Mouse (Mus musculus) cortical plate, adult 2 months (tissue): ENCODE data around the gene Spata31d1c. TPM values are rescaled to one million over a fixed set of nuclear protein-coding genes. Genes with fewer than 3 reads are reported as not detected.

Experiments
- H3K27ac ChIP-seq: fragments of 200-500 bp; 2 replicates; pipeline ENCODE4 v1.5.1; 2012; ENCODE audit warnings: low read length, control low read depth, inconsistent platforms; ENCODE audit not compliant: insufficient read depth
- H3K4me1 ChIP-seq: fragments of 200-500 bp; 2 replicates; pipeline ENCODE4 v1.6.1; 2011; ENCODE audit warnings: low read length; ENCODE audit not compliant: control insufficient read depth, insufficient read depth
- H3K4me3 ChIP-seq: fragments of 200-500 bp; 2 replicates; pipeline ENCODE4 v1.5.1; 2011; ENCODE audit warnings: mild to moderate bottlenecking, low read length, control low read depth; ENCODE audit not compliant: insufficient read depth
- CTCF ChIP-seq: fragments of 200-500 bp; IDR thresholded peaks from 2 replicates; pipeline ENCODE4 v1.5.1; 2011; ENCODE audit warnings: mild to moderate bottlenecking, control low read depth, low read length; ENCODE audit not compliant: insufficient read depth; ENCODE audit errors: extremely low read depth
- POLR2A ChIP-seq: fragments of 200-500 bp; IDR thresholded peaks from 2 replicates; pipeline ENCODE4 v1.6.1; 2011; ENCODE audit warnings: mild to moderate bottlenecking, low read length, control low read depth; ENCODE audit not compliant: insufficient read depth; ENCODE audit errors: extremely low read depth
- polyA plus RNA-seq: library from polyadenylated mRNA; depleted of rRNA; stranded (reverse); fragments of >200 nt; gene quantifications from 2 replicates; pipeline ENCODE4 v1.2.3, GENCODE M21; 2012; rRNA removed

The Spata31d1c gene
- not detected in 2 replicates for polyA plus RNA-seq

DNA sequence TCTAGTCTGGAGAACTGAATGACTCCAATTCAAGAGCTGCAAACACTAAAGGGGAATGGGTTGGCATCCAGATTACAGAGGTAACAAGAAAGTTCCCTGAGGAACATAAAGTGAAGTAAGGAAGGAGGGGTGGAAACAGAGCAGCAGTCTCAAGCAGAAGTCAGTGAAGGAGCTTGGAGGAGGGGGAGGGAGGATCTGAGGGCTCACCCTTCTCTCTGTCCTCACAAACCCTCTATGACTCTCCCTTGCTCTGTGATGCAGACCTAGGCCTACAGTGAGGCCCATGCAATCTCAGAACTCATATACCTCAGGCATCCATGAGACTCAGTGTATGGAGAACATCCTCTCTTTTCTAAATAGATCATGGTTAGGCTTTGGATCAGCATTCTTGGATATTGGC lies at the start of gene Spata31d1c:
Gene Spata31d1c, plus strand, starts transcription at position 301 of the 400 bp plus-strand sequence.
- Histone ChIP-seq H3K27ac (no peak within 1 kb of the TSS), H3K4me1 (no peaks in the 10 kb centered on the region), H3K4me3 (no peak within 1 kb of the TSS)
- no peak for TF ChIP-seq POLR2A

DNA sequence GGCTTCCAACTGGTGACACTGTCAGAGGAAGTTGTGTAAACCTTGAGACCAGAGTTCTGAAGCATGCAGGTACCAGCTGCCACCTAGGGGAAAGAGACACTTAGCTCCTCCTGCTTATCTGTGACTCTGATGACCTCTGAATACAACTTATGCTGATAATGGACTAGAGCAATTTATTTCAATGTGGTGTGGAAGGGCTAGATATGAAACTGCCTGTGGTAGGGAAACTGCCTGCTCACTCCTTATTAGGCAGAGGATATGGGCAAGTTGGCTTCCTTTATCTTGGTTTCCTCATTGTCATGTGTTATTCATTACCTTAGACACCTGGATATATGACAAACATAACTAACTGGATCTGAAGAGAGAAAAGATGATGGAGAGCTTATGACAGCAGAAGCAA lies 44.0 kb upstream of the Spata31d1c start:
- Histone ChIP-seq H3K4me3 (no peak overlapping the region), H3K27ac (no peak overlapping the region), H3K4me1 (no peaks in the 10 kb centered on the region)
- TF ChIP-seq CTCF: no peak
- no peak for TF ChIP-seq POLR2A

DNA sequence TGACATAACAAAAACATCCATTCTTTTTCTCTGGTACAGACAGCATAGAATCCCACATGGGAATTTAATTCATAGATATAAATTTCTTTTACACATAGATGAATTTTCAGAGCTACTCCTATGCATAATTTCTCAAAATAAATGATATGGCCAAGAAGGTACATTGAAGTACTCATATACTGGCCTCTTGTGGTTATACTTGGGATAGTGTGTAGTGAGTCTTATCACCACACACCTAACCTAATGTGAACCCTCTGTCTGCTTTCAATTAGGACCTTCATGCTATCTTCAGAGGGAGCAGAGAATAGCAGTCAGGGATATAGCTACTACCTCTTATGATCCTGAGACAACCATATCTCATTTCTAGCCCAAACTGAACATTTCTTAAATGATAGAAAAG lies 27.4 kb upstream of the Spata31d1c start:
- Histone ChIP-seq H3K4me1 (no peaks in the 10 kb centered on the region), H3K27ac (no peak overlapping the region)
- no peak for TF ChIP-seq CTCF
- no peak for TF ChIP-seq POLR2A

DNA sequence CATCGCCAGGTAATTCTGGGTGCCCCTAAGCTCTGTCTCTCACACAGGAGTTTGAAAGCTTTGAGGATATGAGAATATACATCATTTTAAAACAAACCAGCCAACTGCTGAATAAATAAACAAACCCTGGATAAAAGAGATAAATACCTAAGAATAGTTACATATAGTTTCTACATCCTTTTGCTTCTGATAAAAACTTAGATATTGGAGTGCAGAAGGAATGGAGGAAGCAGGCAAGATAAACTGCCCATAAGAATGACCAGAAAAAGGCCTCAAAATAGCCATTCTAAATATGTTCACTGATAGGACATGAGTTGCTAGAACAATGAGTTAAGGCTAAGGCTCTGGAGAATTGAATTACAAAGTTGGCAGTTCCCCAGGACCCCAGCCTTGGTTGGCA lies 26.1 kb upstream of the Spata31d1c start:
- Histone ChIP-seq H3K4me3 (no peak overlapping the region), H3K27ac (no peak overlapping the region), H3K4me1 (no peaks in the 10 kb centered on the region)
- TF ChIP-seq CTCF (no peak), POLR2A (no peak)

More for the DNA sequence above, 27.4 kb upstream of the Spata31d1c start:
- no peak overlapping the region for H3K4me3 ChIP-seq

DNA sequence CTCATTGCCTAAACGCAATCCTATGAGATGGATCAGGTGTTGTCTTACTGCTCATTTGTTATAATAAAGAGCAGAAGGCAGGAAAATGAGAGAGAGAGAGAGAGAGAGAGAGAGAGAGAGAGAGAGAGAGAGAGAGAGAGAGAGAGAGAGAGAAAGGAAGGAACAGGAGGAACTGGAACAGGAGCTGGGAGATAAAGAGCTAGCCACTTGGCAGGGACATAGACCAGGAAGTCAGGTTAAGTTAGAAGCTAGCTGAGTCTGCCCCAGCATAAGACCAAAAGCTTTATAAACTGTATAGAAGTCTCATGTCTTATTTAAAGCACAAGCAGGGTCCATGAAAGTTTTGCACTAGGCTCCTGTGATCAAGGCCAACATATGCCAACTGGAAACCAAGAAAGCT lies 24.9 kb upstream of the Spata31d1c start:
- Histone ChIP-seq H3K4me3 (no peak overlapping the region), H3K27ac (no peak overlapping the region), H3K4me1 (no peaks in the 10 kb centered on the region)
- no peak for TF ChIP-seq POLR2A
- TF ChIP-seq CTCF: no peak

DNA sequence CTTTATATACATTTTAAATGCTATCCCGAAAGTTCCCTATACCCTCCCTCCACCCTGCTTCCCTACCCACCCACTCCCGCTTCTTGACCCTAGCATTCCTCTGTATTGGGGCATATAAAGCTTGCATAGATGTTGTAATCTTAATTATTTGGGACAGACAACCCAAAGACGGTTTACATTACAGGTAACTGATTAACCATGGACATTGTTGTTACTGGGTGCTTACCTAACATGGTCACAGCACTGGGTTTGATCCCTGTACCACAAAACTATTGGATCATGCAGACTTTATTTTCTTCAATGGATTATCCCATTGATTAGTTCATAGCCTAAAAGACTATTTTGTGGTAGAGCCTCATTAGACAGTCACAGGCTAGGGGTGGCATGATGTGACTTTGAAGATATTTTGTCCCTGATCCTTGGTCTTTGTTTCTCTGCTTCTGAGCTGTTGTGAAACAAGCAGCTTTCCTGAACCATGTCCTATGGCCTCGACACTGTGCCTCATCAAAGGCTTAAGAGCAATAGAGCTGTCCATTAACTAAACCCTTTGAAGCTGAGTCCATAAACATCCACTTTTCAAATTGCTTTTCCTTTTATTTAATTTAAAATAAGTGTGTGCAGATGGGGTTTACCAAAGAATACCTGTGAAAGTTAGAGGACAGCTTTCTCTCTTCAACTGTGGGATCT lies 21.7 kb upstream of the Spata31d1c start:
- H3K4me1 ChIP-seq: no peaks in the 10 kb centered on the region
- no peak overlapping the region for H3K4me3 ChIP-seq
- no peak overlapping the region for H3K27ac ChIP-seq
- no peak for TF ChIP-seq CTCF
- TF ChIP-seq POLR2A: no peak

DNA sequence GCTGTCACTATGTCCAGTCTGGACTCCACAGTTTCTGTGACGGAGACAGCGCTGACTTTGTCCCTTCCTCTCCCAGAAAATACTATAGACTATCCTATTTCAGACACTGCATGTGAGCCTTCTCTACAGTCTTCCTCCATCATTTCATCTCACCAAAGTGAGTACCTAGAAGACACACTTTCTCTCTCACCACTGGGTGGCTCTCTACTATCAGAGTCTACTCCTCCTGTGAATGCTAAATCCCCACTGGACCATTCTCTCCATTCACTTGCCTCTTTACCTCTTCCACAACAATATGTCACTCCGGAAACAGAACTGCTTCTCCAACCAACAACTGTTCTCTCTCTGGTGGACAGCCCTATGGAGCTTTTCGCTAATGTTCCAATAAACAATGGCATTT lies 2.2 kb downstream of the Spata31d1c start:
- Histone ChIP-seq H3K27ac (no peak overlapping the region), H3K4me1 (no peaks in the 10 kb centered on the region), H3K4me3 (no peak overlapping the region)
- TF ChIP-seq POLR2A (no peak), CTCF (peak; percentile 11; the same call in 1 of the 2 replicates)

DNA sequence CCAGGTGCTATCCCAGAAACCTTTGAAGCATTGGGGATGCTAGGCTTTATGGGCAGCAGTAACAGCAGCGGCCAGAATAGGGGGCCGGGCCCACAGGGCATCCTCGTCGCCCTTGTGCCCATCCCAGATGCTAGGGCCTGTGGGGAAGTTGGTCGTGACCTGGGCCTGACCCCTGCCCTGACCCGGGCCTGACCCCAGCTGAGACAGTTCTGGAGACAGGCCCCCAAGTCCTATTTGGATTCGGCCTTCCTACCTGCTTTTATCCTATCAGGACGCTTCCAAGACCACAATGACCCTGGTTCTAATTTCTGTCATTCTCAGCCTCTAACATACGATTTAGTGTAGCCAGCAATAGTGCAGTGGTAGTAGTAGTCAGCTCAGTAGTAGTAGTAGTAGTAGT lies 19.8 kb downstream of the Spata31d1c start, which contains the start of gene Prss47:
Gene Prss47, minus strand, starts transcription at position 101 of the 400 bp plus-strand sequence.
- Histone ChIP-seq H3K4me3 (no peak within 1 kb of the TSS), H3K4me1 (no peaks in the 10 kb centered on the region), H3K27ac (no peak within 1 kb of the TSS)
- TF ChIP-seq POLR2A: no peak
- TF ChIP-seq CTCF: no peak

DNA sequence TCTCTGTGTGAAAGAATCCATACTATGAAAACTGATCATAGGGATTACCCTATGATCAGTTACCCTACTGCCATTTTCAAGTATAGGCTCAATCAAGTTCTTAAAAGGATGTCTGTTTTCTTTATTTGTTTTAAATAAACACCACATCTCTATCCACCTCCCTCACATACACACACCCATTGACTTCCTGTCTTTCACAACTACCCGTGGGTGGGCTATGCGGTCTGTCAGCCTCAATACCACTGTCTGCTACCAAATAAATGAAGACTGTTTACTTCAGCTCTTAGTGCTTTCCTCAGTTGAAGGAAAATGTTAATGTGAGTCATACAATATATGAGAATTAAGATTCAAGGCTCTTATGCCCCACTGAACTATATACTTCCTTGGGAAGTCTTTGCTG lies 37.1 kb downstream of the Spata31d1c start:
- Histone ChIP-seq H3K27ac (no peak overlapping the region), H3K4me3 (no peak overlapping the region), H3K4me1 (no peaks in the 10 kb centered on the region)
- TF ChIP-seq CTCF (no peak), POLR2A (no peak)

Other genes with a start within 250 kb of the Spata31d1c start
- 2.3 and 3.4 TPM in 2 replicates for gene Cntnap3, start 129.1 kb upstream of the Spata31d1c start, polyA plus RNA-seq
- gene Spata31, start 115.7 kb upstream of the Spata31d1c start, polyA plus RNA-seq: not detected in 2 replicates
- not detected in 2 replicates for gene Prss47, start 19.7 kb downstream of the Spata31d1c start, polyA plus RNA-seq
- gene Mfsd14b, start 79.9 kb downstream of the Spata31d1c start, polyA plus RNA-seq: 26.8 and 27.2 TPM in 2 replicates
- gene Olfr465-ps1, start 105.0 kb downstream of the Spata31d1c start, polyA plus RNA-seq: not detected in 2 replicates
- not detected in 2 replicates for gene Olfr466, start 117.2 kb downstream of the Spata31d1c start, polyA plus RNA-seq
- gene Nlrp4f, start 172.9 kb downstream of the Spata31d1c start, polyA plus RNA-seq: 0.23 TPM in 2 replicates
- 0.73 and 0.87 TPM in 2 replicates for gene Gm10775, start 226.5 kb downstream of the Spata31d1c start, polyA plus RNA-seq
- gene Zfp369, start 245.8 kb downstream of the Spata31d1c start, polyA plus RNA-seq: 46.7 and 48.0 TPM in 2 replicates